ENCODE assay signal across 9 mouse cellular contexts in genomic region chr19:59469035-59469949, GRCm38 (mm10). TPM values are rescaled to one million over a fixed set of nuclear protein-coding genes. Genes with fewer than 3 reads are reported as not detected.
DNase-seq lines count a peak whose midpoint lies in the region; ATAC-seq lines count a peak whose summit lies in the region.
"Had no signal": no experiment of that assay in that cellular context is flagged by ENCODE, and none has a peak within 500 bp of the region (broad histone marks: within the 10 kb centered on the region; RNA-seq: fewer than 3 reads in every experiment).

No protein-coding gene starts in this region.

- no peak for DNase-seq in lung, postnatal 25 days (ENCODE audit: low spot score)
- no peak for DNase-seq in urinary bladder, adult 18-20 months (ENCODE audit: low spot score in 2 of 2)
- DNase-seq in T-cell, adult 2 months (ENCODE audit: low spot score): no peak

- no peaks in the 10 kb centered on the region for H3K9me3 ChIP-seq in lung, embryonic 15.5 days
- no peaks in the 10 kb centered on the region for H3K9me3 ChIP-seq in forebrain, embryonic 12.5 days
- H3K9me3 ChIP-seq in kidney, embryonic 16.5 days (ENCODE audit: low read length): no peaks in the 10 kb centered on the region
- H3K9me3 ChIP-seq in neural tube, embryonic 12.5 days: no peaks in the 10 kb centered on the region

- H3K4me3 ChIP-seq in lung, embryonic 15.5 days: peak overlapping the region; percentile 25; the same call in 1 of the 2 replicates
- H3K4me3 ChIP-seq in forebrain, embryonic 12.5 days (replicated peaks): peak overlapping the region; percentile 39
- peak overlapping the region; percentile 29 for H3K4me3 ChIP-seq in kidney, embryonic 16.5 days (ENCODE audit: low read length)
- 0 out of 2 replicates have a peak overlapping the region, but pooled peaks have one; percentile 15 for H3K4me3 ChIP-seq in neural tube, embryonic 12.5 days

- no peak overlapping the region for H3K27ac ChIP-seq in lung, embryonic 15.5 days
- H3K27ac ChIP-seq in forebrain, embryonic 12.5 days: peak overlapping the region; percentile 99
- H3K27ac ChIP-seq in kidney, embryonic 16.5 days (ENCODE audit: low read length): peak overlapping the region; percentile 92
- H3K27ac ChIP-seq in neural tube, embryonic 12.5 days: no peak overlapping the region

- peak overlapping the region; percentile 53 for H3K4me2 ChIP-seq in lung, embryonic 15.5 days
- peak overlapping the region; percentile 67 for H3K4me2 ChIP-seq in forebrain, embryonic 12.5 days
- peak overlapping the region; percentile 51 for H3K4me2 ChIP-seq in kidney, embryonic 16.5 days (replicated peaks; ENCODE audit: low read depth, low read length)
- peak overlapping the region; percentile 58 for H3K4me2 ChIP-seq in neural tube, embryonic 12.5 days (replicated peaks)

- WGBS in lung, embryonic 15.5 days: 1% methylated on average over 35 of the region's 35 CpGs
- under 1% methylated on average over 35 of the region's 35 CpGs for WGBS in forebrain, embryonic 12.5 days
- 1% methylated on average over 35 of the region's 35 CpGs for WGBS in kidney, embryonic 16.5 days
- WGBS in neural tube, embryonic 12.5 days: 1% methylated on average over 35 of the region's 35 CpGs

- ATAC-seq in lung, embryonic 15.5 days (ENCODE audit: borderline replicate concordance, extremely low read depth, low FRiP score, low TSS enrichment): no peak; the same call in 1 of the 2 replicates
- no peak for ATAC-seq in forebrain, embryonic 12.5 days (ENCODE audit: low FRiP score)
- ATAC-seq in kidney, embryonic 16.5 days (ENCODE audit: low FRiP score, low TSS enrichment): peak; percentile 66
- ATAC-seq in neural tube, embryonic 12.5 days (ENCODE audit: low FRiP score, low read depth): peak; percentile 61
- no peak for ATAC-seq in frontal cortex, adult (ENCODE audit: low TSS enrichment)

- no peaks in the 10 kb centered on the region for H3K36me3 ChIP-seq in lung, embryonic 15.5 days
- no peaks in the 10 kb centered on the region for H3K36me3 ChIP-seq in forebrain, embryonic 12.5 days (replicated peaks)
- H3K36me3 ChIP-seq in kidney, embryonic 16.5 days (ENCODE audit: insufficient read depth, low read length): no peaks in the 10 kb centered on the region
- H3K36me3 ChIP-seq in neural tube, embryonic 12.5 days: no peaks in the 10 kb centered on the region

- H3K4me1 ChIP-seq in lung, embryonic 15.5 days: peaks cover 13% of the 10 kb centered on the region
- peaks cover 65% of the 10 kb centered on the region for H3K4me1 ChIP-seq in forebrain, embryonic 12.5 days
- H3K4me1 ChIP-seq in kidney, embryonic 16.5 days (ENCODE audit: insufficient read depth, low read length): peaks cover 51% of the 10 kb centered on the region
- H3K4me1 ChIP-seq in neural tube, embryonic 12.5 days: peaks cover 31% of the 10 kb centered on the region

- H3K9ac ChIP-seq in lung, embryonic 15.5 days: no peak overlapping the region
- H3K9ac ChIP-seq in forebrain, embryonic 12.5 days: peak overlapping the region; percentile 59
- H3K9ac ChIP-seq in kidney, embryonic 16.5 days (replicated peaks; ENCODE audit: low read length): peak overlapping the region; percentile 57
- no peak overlapping the region for H3K9ac ChIP-seq in neural tube, embryonic 12.5 days

- H3K27me3 ChIP-seq in lung, embryonic 15.5 days: peaks cover 97% of the 10 kb centered on the region
- peaks cover 68% of the 10 kb centered on the region for H3K27me3 ChIP-seq in forebrain, embryonic 12.5 days
- H3K27me3 ChIP-seq in kidney, embryonic 16.5 days (ENCODE audit: insufficient read depth, low read length): peaks cover 82% of the 10 kb centered on the region
- peaks cover 86% of the 10 kb centered on the region for H3K27me3 ChIP-seq in neural tube, embryonic 12.5 days (replicated peaks)

RNA-seq across cellular contexts. Expression of gene Emx2, which starts 11.1 kb away (rescaled TPM):
- polyA plus RNA-seq in lung, embryonic 15.5 days (2015; fragmentation: Nextera tagmentation; extraction: Ambion mirVana): 0.15 TPM in 1 of 2 replicates, not detected in the other
- polyA plus RNA-seq in forebrain, embryonic 12.5 days (2016; fragmentation: Nextera tagmentation; extraction: Ambion mirVana): 59.0 and 69.4 TPM in 2 replicates
- polyA plus RNA-seq in kidney, embryonic 16.5 days (2015; fragmentation: Nextera tagmentation; extraction: Ambion mirVana): 29.7 and 38.1 TPM in 2 replicates
- 0.54 and 2.1 TPM in 2 replicates for polyA plus RNA-seq in neural tube, embryonic 12.5 days (2016; fragmentation: Nextera tagmentation; extraction: Ambion mirVana)
- polyA plus RNA-seq: liver, adult 2 months had no signal

Comparison
In these comparisons a context has a peak if more than half of its experiments do, and no peak if none do; other contexts are left out.
1. ATAC-seq: peak in kidney, embryonic 16.5 days (single experiment) and neural tube, embryonic 12.5 days (single experiment); none in lung, embryonic 15.5 days (single experiment), forebrain, embryonic 12.5 days (single experiment) and frontal cortex, adult (single experiment).
2. H3K27ac ChIP-seq: peak in forebrain, embryonic 12.5 days (single experiment) and kidney, embryonic 16.5 days (single experiment); none in lung, embryonic 15.5 days (single experiment) and neural tube, embryonic 12.5 days (single experiment).
3. H3K9ac ChIP-seq: peak in forebrain, embryonic 12.5 days (single experiment) and kidney, embryonic 16.5 days (single experiment); none in lung, embryonic 15.5 days (single experiment) and neural tube, embryonic 12.5 days (single experiment).
4. Peak in every context shown above with its lines, with median percentiles within 50 percentile points of each other: H3K4me2 ChIP-seq and H3K4me3 ChIP-seq.